Mouse (Mus musculus): ENCODE measurements around the gene Vamp2.

DNA sequence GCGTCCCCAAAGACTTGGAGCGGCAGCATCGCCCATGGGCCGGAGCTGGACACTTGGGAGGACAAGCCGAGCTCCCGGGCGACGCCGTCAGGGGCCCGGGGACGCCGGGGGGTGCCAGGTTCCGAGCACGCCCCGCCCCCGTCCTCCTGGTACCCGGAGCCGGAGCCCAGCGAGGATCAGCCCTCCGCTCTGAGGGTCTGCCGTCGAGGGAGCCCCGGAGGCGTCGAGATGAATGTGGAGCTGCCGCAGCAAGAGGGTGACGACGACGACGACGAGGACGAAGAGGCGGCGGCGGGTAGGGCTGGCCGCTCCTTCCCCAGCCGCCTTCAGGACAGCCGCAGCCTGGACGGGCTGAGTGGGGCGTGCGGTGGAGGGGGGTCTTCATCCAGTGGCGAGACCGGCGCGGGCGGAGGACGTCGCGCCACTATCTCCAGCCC is 28.3 kb upstream of the Vamp2 start:
- no peak for TF ChIP-seq POLR2A (IDR thresholded peaks at IDR 0.05; ENCODE audit: extremely low read depth, insufficient read depth, low read length)
- no peak for TF ChIP-seq CTCF (IDR thresholded peaks at IDR 0.05; ENCODE audit: low read depth, low read length)

All from liver, adult 2 months (tissue).